Mouse (Mus musculus): ENCODE measurements around the gene Dram1.

DNA sequence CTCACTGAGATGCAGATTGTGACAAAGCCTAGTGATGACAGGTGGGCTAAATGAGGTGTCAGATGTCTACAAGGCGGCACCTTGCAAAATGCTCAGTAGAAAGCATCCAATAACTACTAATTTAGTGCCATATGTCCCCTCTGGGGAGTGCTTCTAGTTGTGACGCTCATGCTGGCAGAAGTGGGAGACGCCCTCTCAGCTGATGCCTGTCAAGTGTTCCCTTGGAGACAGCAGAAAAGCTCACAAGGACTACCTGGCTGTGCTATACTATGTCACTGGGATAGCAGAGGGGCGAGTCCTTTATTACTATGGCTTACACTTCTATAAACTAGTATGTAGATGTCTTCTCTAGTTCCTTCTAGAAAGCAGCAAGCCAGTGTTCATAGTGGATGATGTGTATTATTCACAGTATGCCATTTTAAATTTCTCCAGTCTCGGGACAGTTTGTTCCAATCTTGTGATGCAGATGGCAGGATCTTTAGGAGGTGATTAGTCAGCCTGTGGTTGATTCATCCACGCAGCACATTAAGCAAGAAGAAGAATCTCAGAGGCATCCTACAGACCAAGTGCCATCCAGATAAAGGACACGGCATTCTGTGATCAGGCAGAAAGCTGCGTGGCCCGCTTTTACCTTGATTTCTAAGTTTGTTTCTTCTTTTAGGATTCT is 13.4 kb upstream of the Dram1 start:
- no peak for TF ChIP-seq GABPA (IDR thresholded peaks at IDR 0.05; ENCODE audit: insufficient replicate concordance, low read depth, low read length)
- no peak for TF ChIP-seq CHD1 (IDR thresholded peaks at IDR 0.05; ENCODE audit: low read depth, low read length)
- TF ChIP-seq MYC (IDR thresholded peaks at IDR 0.05; ENCODE audit: low read depth, low read length) = no peak
- TF ChIP-seq CTCF (conservative IDR thresholded peaks at IDR 0.05 in 1 of 2, IDR thresholded peaks at IDR 0.05 in 1 of 2; ENCODE audit: low read depth in 2 of 2, low read length in 2 of 2) = no peak

All from CH12.LX (cell line).